Mouse (Mus musculus) Patski (cell line): ENCODE results near the gene Clstn3. TPM values are rescaled to one million over a fixed set of nuclear protein-coding genes. Genes with fewer than 3 reads are reported as not detected.

ENCODE experiments used
- polyA plus RNA-seq: library from polyadenylated mRNA; unstranded; gene quantifications from one replicate; pipeline ENCODE4 v1.2.3, GENCODE M21; 2021

Clstn3 gene
- polyA plus RNA-seq, 1 experiment from 2014 or later = 0.68 TPM

Other genes starting within 250 kb of the Clstn3 start
- not detected for gene Vmn2r27, start 232.9 kb downstream of the Clstn3 start, polyA plus RNA-seq
- gene Cd163, start 160.1 kb downstream of the Clstn3 start, polyA plus RNA-seq = not detected
- gene Pex5, start 49.7 kb downstream of the Clstn3 start, polyA plus RNA-seq = 61.4 TPM
- 20.3 TPM for gene C1rl, start 28.3 kb upstream of the Clstn3 start, polyA plus RNA-seq
- gene C1ra, start 47.6 kb upstream of the Clstn3 start, polyA plus RNA-seq = 59.0 TPM
- gene C1s1, start 77.6 kb upstream of the Clstn3 start, polyA plus RNA-seq = 60.3 TPM
- gene C1rb, start 105.5 kb upstream of the Clstn3 start, polyA plus RNA-seq = 7.9 TPM
- gene C1s2, start 171.3 kb upstream of the Clstn3 start, polyA plus RNA-seq = 6.1 TPM
- gene Lpcat3, start 198.2 kb upstream of the Clstn3 start, polyA plus RNA-seq = 107 TPM
- gene Emg1, start 247.4 kb upstream of the Clstn3 start, polyA plus RNA-seq = 100 TPM
- 275 TPM for gene Phb2, start 247.5 kb upstream of the Clstn3 start, polyA plus RNA-seq